Mouse (Mus musculus) kidney, postnatal 4 days (tissue): ENCODE measurements around the gene Olfr994.

ENCODE experiments used
- DNase-seq, 2 experiments: peaks; one replicate each; pipeline ENCODE4 v3.0.0; 2021; ENCODE audit warnings: mixed read lengths in 2 of 2

Olfr994 gene

DNA sequence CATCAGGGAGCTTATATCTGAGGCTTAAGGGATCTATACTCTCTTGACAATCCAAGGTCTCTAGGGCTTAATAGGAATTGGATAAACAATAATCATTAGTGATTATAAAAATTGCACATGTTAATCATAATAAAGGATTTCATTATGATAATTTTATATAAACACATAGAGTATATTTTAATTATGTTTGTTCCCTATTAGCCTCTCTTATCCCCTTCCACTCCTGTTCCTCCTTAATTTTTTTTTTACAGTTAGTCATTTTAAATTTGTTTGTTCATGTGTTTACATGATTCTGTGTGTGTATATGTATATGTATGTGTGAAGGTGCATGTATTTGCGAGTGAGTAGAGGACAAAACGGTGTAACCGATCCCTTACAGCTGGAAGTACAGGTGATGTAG, at the start of gene Olfr994:
Gene Olfr994, minus strand, starts transcription at position 101 of the 400 bp plus-strand sequence.
- DNase-seq: no peak

DNA sequence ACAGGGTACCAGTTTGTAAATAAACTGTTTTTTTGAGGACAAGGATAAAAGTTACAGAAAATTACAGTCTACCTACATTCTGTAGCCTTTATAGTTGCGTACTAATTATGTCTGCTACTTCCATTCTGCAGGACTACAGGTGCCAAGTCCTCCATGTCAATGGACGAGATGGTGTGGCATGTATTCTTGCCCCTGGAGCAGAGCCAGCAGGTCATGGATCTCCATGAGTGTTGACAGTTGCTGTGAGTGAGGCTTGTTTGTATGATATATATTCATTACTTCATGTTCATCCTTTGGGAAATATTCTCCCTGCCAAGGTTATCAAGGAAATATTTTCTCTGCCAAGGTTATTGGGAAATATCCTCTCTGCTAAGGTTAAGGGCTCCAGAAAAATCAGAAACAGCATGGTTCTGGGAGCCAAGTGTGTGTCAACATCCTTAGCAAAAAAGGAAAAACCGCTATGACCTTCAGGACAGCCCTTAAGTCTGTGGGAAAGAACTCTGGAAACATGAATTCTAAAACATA, 30.6 kb upstream of the Olfr994 start:
- DNase-seq: peak in 1 of 2 experiments; percentile 2

DNA sequence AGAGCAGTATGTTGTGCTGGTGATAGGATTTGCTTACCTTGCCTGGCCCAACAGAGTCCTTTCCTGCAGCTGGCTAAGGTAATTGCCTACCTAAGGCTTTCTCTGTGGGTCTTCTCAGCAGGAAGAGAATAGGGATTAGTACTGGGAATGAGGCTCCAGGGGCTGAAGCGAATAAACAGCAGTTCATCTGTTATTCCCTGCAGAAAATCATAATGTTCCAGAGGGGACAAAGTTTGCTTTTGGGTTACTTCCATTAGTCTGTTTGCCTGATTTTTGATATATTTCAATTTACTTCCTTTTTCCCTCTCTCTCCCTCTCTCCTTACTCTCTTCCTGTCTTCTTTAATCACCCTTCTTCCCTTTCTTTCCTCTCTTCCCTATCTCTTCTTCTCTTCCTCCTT, 7.3 kb upstream of the Olfr994 start, which contains the start of gene Olfr995:
Gene Olfr995, minus strand, starts transcription at position 101 of the 400 bp plus-strand sequence.
- no peak for DNase-seq

DNA sequence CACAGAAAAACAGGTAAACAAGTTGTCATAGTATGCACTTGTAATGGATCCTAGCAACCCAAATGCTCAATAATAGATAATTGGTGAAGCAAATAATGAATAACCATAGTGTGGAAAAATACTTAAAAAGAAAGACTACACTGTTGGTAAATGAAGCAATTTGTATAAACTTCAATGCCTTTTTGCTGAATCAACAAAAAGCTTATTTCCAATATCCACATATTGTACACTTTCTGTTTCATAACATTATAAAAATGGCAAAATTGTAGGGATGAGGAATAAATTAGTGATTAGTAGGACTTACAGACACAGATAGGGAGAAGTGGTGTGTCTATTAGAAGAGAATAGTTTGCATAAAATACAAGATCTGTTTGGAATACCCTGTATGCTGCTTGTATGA, 6.3 kb upstream of the Olfr994 start:
- no peak for DNase-seq

DNA sequence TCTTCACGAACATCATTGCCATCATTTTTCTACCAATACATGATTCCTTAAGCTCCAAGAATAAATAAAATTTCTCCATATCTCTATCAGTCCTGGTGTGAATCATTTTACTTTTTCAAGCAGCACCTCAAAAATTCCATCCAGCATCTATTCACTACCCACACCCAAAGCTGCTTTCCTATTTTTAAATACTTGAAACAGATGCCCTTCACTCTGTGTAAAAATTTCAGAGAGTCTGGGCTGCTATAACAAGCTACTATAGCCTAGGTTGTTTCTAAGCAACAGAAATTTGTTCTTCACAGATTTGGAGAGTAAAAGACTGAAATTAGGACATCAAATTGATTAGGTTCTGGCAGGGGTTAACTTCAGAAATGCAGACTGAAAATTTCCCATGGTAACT, 10.4 kb downstream of the Olfr994 start:
- no peak for DNase-seq

DNA sequence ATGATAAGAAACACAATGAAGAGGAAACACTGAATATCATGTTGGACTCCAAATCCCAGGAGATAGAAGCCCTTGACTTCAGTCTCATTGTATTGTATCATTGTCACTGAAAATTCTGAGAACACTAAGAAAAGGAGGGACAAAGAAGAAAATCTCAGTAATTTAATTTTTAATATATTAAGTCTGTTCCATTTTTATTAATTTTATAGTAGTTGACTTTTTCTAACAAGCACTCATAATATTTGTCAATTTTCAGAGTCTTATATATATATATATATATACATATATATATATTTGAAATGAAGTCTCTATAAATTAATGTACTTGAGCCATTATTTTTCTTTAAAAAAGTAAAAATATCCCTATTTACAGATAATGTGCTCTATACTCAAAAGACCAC, 21.5 kb downstream of the Olfr994 start, which contains the start of gene Olfr993:
Gene Olfr993, minus strand, starts transcription at position 101 of the 400 bp plus-strand sequence.
- no peak for DNase-seq

DNA sequence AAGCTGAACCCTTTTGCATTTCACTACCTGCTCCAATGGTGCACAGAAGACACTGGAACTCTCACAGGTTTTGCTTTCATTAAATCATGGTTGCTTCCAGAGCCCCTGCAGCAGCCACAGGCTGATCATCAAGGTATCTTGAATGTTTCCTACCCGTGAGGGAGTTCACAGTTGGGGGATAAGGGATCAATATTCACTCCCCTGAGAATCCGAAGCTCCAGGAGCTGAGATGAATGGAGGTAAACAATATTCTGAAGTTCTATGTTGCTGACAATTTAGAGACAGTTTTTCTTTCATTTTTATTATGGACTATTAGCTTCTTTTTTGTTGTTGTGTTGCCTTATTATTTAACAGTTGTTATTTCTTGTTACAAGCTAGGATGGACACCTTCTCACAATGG, 26.9 kb downstream of the Olfr994 start, which contains the start of gene Olfr992:
Gene Olfr992, minus strand, starts transcription at position 101 of the 400 bp plus-strand sequence.
- DNase-seq: no peak
